Mouse (Mus musculus) liver, postnatal 0 days (tissue): ENCODE results near the gene Cypt12.

Experiments used
- CTCF ChIP-seq: sonication (generic); IDR thresholded peaks from 2 replicates; pipeline ENCODE4 v1.5.1; 2016; ENCODE audit warnings: antibody characterized with exemption, low read depth
- EP300 ChIP-seq: IDR thresholded peaks from 2 replicates; pipeline ENCODE4 v1.6.1; 2016; ENCODE audit warnings: antibody characterized with exemption, low read depth, mild to moderate bottlenecking

DNA sequence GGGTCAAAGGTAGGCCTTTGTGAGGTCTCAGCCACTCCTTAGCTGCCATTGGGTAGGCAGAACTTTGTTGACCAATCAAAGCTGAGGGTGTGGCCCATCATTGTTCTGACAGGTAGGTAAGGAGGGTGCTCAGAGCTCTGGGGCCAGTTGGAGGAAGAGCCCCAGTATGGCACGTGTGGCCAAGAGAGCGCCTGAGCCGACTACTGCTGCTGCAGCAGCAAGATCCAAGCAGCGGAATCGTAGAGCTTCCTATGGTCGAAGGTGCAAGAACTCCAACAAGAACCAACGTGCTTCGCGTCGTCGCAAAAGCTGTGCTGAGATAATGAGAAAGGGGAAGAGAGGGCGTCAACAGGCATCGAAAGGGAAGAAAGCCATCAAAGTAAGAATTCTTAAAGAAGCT is at the start of gene Cypt12:
- TF ChIP-seq EP300 = no peak
- no peak for TF ChIP-seq CTCF
